Comparison of ENCODE assay signal across 9 mouse cellular contexts in the genomic region with DNA sequence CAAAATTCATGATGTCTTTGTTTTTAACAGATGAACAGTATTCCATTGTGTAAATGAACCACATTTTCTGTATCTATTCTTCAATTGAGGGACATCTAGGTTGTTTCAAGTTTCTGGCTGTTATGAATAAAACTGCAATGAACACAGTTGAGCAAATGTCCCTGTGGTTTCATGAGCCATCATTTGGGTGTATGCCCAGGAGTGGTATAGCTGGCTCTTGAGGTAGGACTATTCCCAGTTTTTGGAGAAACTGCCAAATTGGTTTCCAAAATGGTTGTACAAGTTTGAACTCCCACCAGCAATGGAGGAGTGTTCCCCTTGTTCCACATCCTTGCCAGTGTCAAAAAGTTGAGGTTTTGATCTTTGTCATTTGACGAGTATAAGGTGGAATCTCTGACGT.
"Had no signal": no experiment of that assay in that cellular context is flagged by ENCODE, and none has a peak within 500 bp of the region (broad histone marks: within the 10 kb centered on the region; RNA-seq: fewer than 3 reads in every experiment).

No protein-coding gene starts in this region.

- DNase-seq: kidney, adult 11 months; kidney, postnatal 10 days; kidney, postnatal 4 days; liver; liver, embryonic 13.5 days; liver, postnatal 0 days; lung, postnatal 14 days; thymus, adult 18-20 months; thymus, postnatal 14 days had no signal
